Mouse (Mus musculus) gastrocnemius, adult 8-10 months (tissue): Measurements from ENCODE around the gene Med6. TPM values are rescaled to one million over a fixed set of nuclear protein-coding genes. Genes with fewer than 3 reads are reported as not detected.
A peak's percentile ranks its signal among the peaks of the same experiment; 100 is the strongest.
"Not testable (repeated sequence)": the region's sequence is repeated elsewhere in the genome, so short reads cannot be mapped to it uniquely, and the experiment has no call there.

ENCODE experiments used
- DNase-seq, 2 experiments: peaks; one replicate each; pipeline ENCODE4 v3.0.0; 2022; ENCODE audit warnings: low spot score in 2 of 2
- total RNA-seq, 4 experiments: library from RNA; stranded (reverse); gene quantifications; 2 replicates each; pipeline ENCODE4 v1.2.4; 2022

The Med6 gene
- total RNA-seq, 4 experiments from 2014 or later, result 9.6 to 14.5 (median 13.0) TPM

DNA sequence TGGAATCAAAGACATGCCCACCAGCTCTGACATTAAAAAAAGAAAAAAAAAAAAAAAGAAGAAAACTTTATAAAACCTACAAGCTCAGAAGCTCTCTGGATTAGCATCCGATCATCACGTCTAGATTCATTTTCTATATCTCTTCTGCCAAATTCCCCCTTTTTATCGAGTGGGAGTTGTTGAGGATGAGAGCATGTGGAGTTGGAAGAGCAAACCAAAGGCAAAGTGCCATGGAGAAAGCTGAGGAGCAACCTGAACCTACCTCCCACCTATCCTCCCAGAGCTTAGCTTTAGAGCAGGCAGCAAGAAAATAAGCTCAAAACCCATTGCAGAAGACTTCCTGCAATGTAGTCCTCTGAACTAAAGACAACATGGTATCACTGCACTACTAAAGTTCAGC, 30.6 kb downstream of the Med6 start:
- DNase-seq, result no peak

DNA sequence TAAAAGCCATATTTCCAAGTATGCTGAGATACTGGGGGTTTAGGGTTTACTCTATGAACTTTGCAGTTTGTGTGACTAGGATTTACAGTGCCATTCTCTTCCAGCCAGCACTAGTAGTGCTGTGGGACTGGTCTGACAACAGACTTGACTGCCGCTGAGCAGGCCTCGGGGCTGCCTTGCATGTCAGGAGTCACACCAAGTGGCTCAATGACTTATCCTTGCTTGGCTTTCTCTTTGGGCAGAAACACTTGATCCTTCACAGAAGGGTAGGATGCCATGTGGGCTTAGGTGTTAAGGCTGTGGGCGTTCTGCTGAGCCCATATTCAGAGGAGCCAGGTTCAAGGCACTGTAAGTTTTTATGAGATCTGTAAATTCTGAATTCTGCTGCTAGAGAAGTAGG, 45.5 kb downstream of the Med6 start:
- DNase-seq, result no peak

DNA sequence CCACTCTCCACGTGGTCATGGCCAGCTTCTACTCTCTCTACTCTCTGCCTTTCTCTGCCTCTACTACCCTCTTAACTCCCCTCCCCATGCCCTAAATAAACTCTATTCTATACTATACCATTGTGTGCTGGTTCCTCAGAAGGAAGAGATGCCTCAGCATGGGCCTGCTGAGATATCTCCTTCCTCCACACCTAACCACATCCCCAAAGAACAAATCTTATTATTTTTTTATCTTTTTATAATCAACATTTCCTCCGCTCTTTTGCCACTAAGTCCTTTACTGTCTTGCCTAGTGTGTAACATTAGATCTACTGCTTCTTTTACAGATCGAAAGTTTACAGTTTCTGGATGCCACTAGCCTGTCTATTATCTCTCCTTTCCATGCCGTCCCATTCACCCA, 47.6 kb downstream of the Med6 start:
- DNase-seq, result no peak

DNA sequence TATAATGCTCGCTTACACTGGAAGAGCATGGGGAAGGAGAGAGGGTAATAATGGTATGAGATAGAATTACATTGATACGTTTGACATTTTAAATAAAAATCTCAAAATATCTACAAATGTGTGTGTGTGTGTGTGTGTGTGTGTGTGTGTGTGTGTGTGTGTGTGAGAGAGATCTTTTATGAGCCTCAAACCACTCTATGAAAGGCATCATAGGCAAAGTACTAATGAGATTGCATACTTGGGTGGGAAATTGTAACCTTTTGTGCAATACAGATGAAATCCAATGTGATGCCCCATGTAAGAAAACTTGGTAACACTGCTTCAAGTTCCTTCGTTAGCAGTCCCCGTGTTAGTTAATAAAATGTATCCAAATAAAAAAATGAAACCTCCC, 61.8 kb downstream of the Med6 start:
- no peak for DNase-seq

DNA sequence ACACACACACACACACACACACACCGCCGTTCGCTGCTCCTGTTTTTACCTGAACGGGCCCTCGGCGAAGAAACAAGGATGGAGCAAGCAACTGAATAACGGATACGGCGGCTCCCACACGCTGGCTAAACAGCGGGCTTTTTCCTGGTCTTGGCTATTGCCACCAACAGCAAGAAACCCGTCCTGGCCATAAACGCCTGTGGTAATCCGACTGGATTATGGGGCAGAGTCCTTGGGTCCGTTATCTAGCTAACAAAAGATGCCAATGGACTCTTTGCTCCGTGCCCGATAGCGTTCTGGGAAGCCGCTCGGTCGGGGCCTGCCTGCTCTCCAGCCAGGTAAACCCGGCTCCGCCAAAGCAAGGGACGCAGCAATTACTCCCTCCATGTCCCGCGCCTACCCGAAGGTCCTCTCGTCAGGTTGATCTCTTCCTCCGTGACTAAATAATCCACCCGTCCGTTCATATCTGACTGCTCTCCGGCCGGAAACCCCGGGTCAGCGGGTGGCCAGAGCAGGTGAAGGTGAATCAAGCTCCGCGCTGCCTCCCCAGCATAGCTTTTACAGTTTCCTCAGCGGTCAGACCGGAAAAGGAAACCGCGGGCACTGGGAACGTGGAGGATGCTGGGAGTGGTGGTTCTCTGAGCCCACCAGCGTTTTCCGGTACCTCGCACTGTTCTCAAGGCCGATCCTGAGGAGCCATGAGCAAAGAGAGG, 62.3 kb downstream of the Med6 start, which contains the start of the genes Gm20498 and Synj2bp:
Gene Gm20498 (minus strand): TSS at position 590 of the 713 bp plus-strand sequence.
Gene Synj2bp (minus strand): TSS at position 596 of the 713 bp plus-strand sequence.
- DNase-seq, result peak; percentile 41 to 59

DNA sequence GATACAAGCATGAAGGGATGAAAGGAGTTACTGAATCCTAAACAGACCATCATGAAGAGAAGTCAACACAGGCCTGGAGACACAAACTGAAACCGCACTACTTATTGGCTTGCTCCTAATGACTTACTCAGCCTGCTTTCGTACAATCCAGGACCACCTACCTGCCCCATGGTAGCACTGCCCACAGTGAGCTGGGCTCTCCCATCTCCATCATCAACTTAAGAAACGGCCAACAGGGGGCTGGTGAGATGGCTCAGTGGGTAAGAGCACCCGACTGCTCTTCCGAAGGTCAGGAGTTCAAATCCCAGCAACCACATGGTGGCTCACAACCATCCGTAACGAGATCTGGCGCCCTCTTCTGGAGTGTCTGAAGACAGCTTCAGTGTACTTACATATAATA, 64.2 kb downstream of the Med6 start:
- not testable (repeated sequence) for DNase-seq

Other genes starting within 250 kb of the Med6 start
- under 1 TPM; 0.43 to 0.92 (median 0.59) TPM for gene Gm4787, start 215.5 kb downstream of the Med6 start, total RNA-seq
- 1 to 10 TPM in 2 of 4 experiments, under 1 TPM in 2; 0.58 to 1.1 (median 0.97) TPM for gene Adam4, start 173.1 kb downstream of the Med6 start, total RNA-seq
- 10 to 100 TPM; 88.2 to 98.9 (median 94.0) TPM for gene Cox16, start 109.9 kb downstream of the Med6 start, total RNA-seq
- 10 to 100 TPM; 40.4 to 48.1 (median 43.4) TPM for gene Gm20498, start 62.1 kb downstream of the Med6 start, total RNA-seq
- 10 to 100 TPM; 38.4 to 48.6 (median 42.5) TPM for gene Synj2bp, start 62.1 kb downstream of the Med6 start, total RNA-seq
- under 1 TPM in 1 of 4 experiments, not detected in 3; 0.10 TPM for gene Adam21, start 26.5 kb downstream of the Med6 start, total RNA-seq
- 1 to 10 TPM; 4.3 to 6.0 (median 5.2) TPM for gene Ttc9, start 36.2 kb upstream of the Med6 start, total RNA-seq
- gene Map3k9, start 186.2 kb upstream of the Med6 start, total RNA-seq, result under 1 TPM; 0.07 to 0.22 (median 0.12) TPM